Mouse (Mus musculus): ENCODE results near the gene Mapkapk3. TPM values are rescaled to one million over a fixed set of nuclear protein-coding genes. Genes with fewer than 3 reads are reported as not detected.

The Mapkapk3 gene
- polyA plus RNA-seq, 1 experiment from 2014 or later = 41.1 TPM

GRCm38 (mm10) chr9:107264731-107265130 lies 24.9 kb downstream of the Mapkapk3 start:
- Histone ChIP-seq H3K36me3 (ENCODE audit: control insufficient read depth, insufficient read depth, low read length) (no peaks in the 10 kb centered on the region), H3K27me3 (replicated peaks; ENCODE audit: control insufficient read depth, insufficient read depth, low read length) (no peaks in the 10 kb centered on the region), H3K4me3 (ENCODE audit: low read length) (no peak overlapping the region), H3K4me1 (ENCODE audit: control insufficient read depth, insufficient read depth, low read length) (peaks cover 13% of the 10 kb centered on the region), H3K4me2 (ENCODE audit: low read depth, low read length) (no peak overlapping the region), H3K9ac (ENCODE audit: low read depth, low read length) (no peak overlapping the region), H3K9me3 (ENCODE audit: control insufficient read depth, low read length) (no peaks in the 10 kb centered on the region), H3K27ac (ENCODE audit: low read length) (no peak overlapping the region)
- no peak for ATAC-seq
- WGBS = 63% methylated on average over 3 of the region's 3 CpGs

DNA sequence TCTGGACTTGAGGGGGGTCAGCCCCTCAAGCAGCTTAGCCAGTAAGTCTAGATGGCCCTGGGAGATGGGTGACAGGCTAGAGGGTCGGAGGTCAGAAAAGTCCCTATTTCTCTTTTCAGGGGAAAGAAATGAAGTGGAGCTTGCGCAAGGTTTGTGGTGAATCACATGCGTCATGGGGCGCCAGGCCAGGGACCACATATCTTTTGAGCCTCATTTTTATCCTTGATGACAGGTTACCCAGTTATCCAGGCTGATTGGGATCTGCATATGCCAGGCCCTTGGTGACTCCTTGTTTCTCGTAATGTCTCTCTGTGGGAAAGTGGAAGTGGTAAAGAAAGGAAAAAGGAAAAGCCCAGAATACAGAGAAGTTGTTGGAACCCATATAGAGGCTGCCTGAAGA lies 25.8 kb downstream of the Mapkapk3 start:
- Histone ChIP-seq H3K4me3 (ENCODE audit: low read length) (no peak overlapping the region), H3K4me2 (ENCODE audit: low read depth, low read length) (no peak overlapping the region), H3K27ac (ENCODE audit: low read length) (no peak overlapping the region), H3K27me3 (replicated peaks; ENCODE audit: control insufficient read depth, insufficient read depth, low read length) (no peaks in the 10 kb centered on the region), H3K36me3 (ENCODE audit: control insufficient read depth, insufficient read depth, low read length) (no peaks in the 10 kb centered on the region), H3K9ac (ENCODE audit: low read depth, low read length) (no peak overlapping the region; the same call in 1 of the 2 replicates), H3K4me1 (ENCODE audit: control insufficient read depth, insufficient read depth, low read length) (peaks cover 13% of the 10 kb centered on the region), H3K9me3 (ENCODE audit: control insufficient read depth, low read length) (no peaks in the 10 kb centered on the region)
- no peak for ATAC-seq
- 92% methylated on average over 5 of the region's 5 CpGs for WGBS

- no peaks in the 10 kb centered on the region for H3K9me3 ChIP-seq (ENCODE audit: control insufficient read depth, low read length)
- no peaks in the 10 kb centered on the region for H3K27me3 ChIP-seq (replicated peaks; ENCODE audit: control insufficient read depth, insufficient read depth, low read length)
- H3K4me2 ChIP-seq (ENCODE audit: low read depth, low read length) = no peak overlapping the region
- no peak overlapping the region for H3K9ac ChIP-seq (ENCODE audit: low read depth, low read length)
- no peak overlapping the region for H3K4me3 ChIP-seq (ENCODE audit: low read length)
- ATAC-seq = no peak
- peaks cover 7% of the 10 kb centered on the region; the same call in 1 of the 2 replicates for H3K4me1 ChIP-seq (ENCODE audit: control insufficient read depth, insufficient read depth, low read length)
- H3K36me3 ChIP-seq (ENCODE audit: control insufficient read depth, insufficient read depth, low read length) = no peaks in the 10 kb centered on the region
- 74% methylated on average over 7 of the region's 7 CpGs for WGBS
- H3K27ac ChIP-seq (ENCODE audit: low read length) = no peak overlapping the region
Measured at GRCm38 (mm10) chr9:107262375-107262774, 27.3 kb downstream of the Mapkapk3 start.

DNA sequence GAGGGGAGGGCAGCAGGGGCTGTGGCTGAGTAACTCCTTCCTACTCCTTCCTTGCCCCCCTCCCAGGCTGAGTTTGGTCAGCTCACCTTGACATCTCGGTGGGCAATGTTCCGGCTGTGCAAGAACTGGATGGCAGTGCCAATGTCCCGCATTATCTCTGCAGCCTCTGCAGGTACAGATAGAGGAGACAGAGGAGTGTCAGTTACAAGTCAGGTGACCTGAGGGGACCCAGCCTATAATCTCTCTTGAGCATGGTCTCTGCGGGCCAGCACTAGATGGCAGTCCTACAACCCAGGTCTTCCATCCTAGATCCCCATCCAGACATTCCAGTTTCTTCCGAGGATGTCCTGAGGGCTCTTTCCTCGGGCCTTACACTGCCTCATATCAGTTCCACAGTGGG lies 27.9 kb downstream of the Mapkapk3 start:
- WGBS = 72% methylated on average over 6 of the region's 6 CpGs
- H3K4me1 ChIP-seq (ENCODE audit: control insufficient read depth, insufficient read depth, low read length) = peaks cover 4% of the 10 kb centered on the region; the same call in 1 of the 2 replicates
- H3K9me3 ChIP-seq (ENCODE audit: control insufficient read depth, low read length) = no peaks in the 10 kb centered on the region
- H3K27me3 ChIP-seq (replicated peaks; ENCODE audit: control insufficient read depth, insufficient read depth, low read length) = no peaks in the 10 kb centered on the region
- no peak overlapping the region for H3K4me2 ChIP-seq (ENCODE audit: low read depth, low read length)
- no peak overlapping the region for H3K4me3 ChIP-seq (ENCODE audit: low read length)
- H3K9ac ChIP-seq (ENCODE audit: low read depth, low read length) = no peak overlapping the region
- no peak overlapping the region for H3K27ac ChIP-seq (ENCODE audit: low read length)
- H3K36me3 ChIP-seq (ENCODE audit: control insufficient read depth, insufficient read depth, low read length) = no peaks in the 10 kb centered on the region
- ATAC-seq = no peak

- H3K4me1 ChIP-seq (ENCODE audit: control insufficient read depth, insufficient read depth, low read length) = peaks cover 4% of the 10 kb centered on the region; the same call in 1 of the 2 replicates
- H3K9me3 ChIP-seq (ENCODE audit: control insufficient read depth, low read length) = no peaks in the 10 kb centered on the region
- no peaks in the 10 kb centered on the region for H3K27me3 ChIP-seq (replicated peaks; ENCODE audit: control insufficient read depth, insufficient read depth, low read length)
- no peak for ATAC-seq
- 50% methylated on average over 8 of the region's 8 CpGs for WGBS
- H3K36me3 ChIP-seq (ENCODE audit: control insufficient read depth, insufficient read depth, low read length) = no peaks in the 10 kb centered on the region
- no peak overlapping the region for H3K27ac ChIP-seq (ENCODE audit: low read length)
- no peak overlapping the region for H3K4me3 ChIP-seq (ENCODE audit: low read length)
- no peak overlapping the region for H3K9ac ChIP-seq (ENCODE audit: low read depth, low read length)
- no peak overlapping the region for H3K4me2 ChIP-seq (ENCODE audit: low read depth, low read length)
Measured at GRCm38 (mm10) chr9:107260836-107261235, 28.8 kb downstream of the Mapkapk3 start.

- WGBS = 59% methylated on average over 2 of the region's 2 CpGs
- H3K36me3 ChIP-seq (ENCODE audit: control insufficient read depth, insufficient read depth, low read length) = no peaks in the 10 kb centered on the region
- H3K4me2 ChIP-seq (ENCODE audit: low read depth, low read length) = no peak overlapping the region
- no peak overlapping the region for H3K4me3 ChIP-seq (ENCODE audit: low read length)
- no peaks in the 10 kb centered on the region for H3K27me3 ChIP-seq (replicated peaks; ENCODE audit: control insufficient read depth, insufficient read depth, low read length)
- H3K27ac ChIP-seq (ENCODE audit: low read length) = no peak overlapping the region
- no peak for ATAC-seq
- no peak overlapping the region for H3K9ac ChIP-seq (ENCODE audit: low read depth, low read length)
- no peaks in the 10 kb centered on the region for H3K9me3 ChIP-seq (ENCODE audit: control insufficient read depth, low read length)
- H3K4me1 ChIP-seq (ENCODE audit: control insufficient read depth, insufficient read depth, low read length) = peaks cover 2% of the 10 kb centered on the region; the same call in 1 of the 2 replicates
Measured at GRCm38 (mm10) chr9:107260429-107260828, 29.2 kb downstream of the Mapkapk3 start.

GRCm38 (mm10) chr9:107259571-107259970 lies 30.1 kb downstream of the Mapkapk3 start:
- WGBS = 69% methylated on average over 6 of the region's 6 CpGs
- H3K27ac ChIP-seq (ENCODE audit: low read length) = no peak overlapping the region
- no peak overlapping the region for H3K9ac ChIP-seq (ENCODE audit: low read depth, low read length)
- no peaks in the 10 kb centered on the region for H3K4me1 ChIP-seq (ENCODE audit: control insufficient read depth, insufficient read depth, low read length)
- no peak for ATAC-seq
- H3K27me3 ChIP-seq (replicated peaks; ENCODE audit: control insufficient read depth, insufficient read depth, low read length) = no peaks in the 10 kb centered on the region
- H3K4me3 ChIP-seq (ENCODE audit: low read length) = no peak overlapping the region
- no peak overlapping the region for H3K4me2 ChIP-seq (ENCODE audit: low read depth, low read length)
- H3K36me3 ChIP-seq (ENCODE audit: control insufficient read depth, insufficient read depth, low read length) = no peaks in the 10 kb centered on the region
- no peaks in the 10 kb centered on the region for H3K9me3 ChIP-seq (ENCODE audit: control insufficient read depth, low read length)

DNA sequence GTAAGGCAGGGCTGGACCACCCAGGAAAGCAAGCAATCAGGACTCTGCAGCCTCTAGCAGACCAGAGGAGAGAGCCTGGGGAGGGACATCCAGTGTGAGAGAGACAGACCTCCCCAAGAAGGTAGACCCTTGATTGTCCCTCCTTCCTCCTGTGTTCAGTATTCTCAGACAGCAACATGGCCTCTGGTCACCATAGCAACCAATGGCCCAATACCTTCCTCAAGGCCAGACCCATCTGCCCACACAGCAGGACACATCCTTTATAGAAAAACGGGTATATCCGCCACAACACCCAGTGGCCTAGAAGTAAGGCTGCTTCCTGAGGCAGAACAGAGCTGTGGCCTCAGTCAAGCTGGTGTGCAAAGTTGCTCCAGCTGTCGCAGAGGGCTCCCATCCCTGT lies 34.1 kb downstream of the Mapkapk3 start:
- H3K27ac ChIP-seq (ENCODE audit: low read length) = no peak overlapping the region
- no peaks in the 10 kb centered on the region for H3K9me3 ChIP-seq (ENCODE audit: control insufficient read depth, low read length)
- no peak overlapping the region for H3K4me3 ChIP-seq (ENCODE audit: low read length)
- no peaks in the 10 kb centered on the region for H3K4me1 ChIP-seq (ENCODE audit: control insufficient read depth, insufficient read depth, low read length)
- H3K9ac ChIP-seq (ENCODE audit: low read depth, low read length) = no peak overlapping the region
- no peaks in the 10 kb centered on the region for H3K27me3 ChIP-seq (replicated peaks; ENCODE audit: control insufficient read depth, insufficient read depth, low read length)
- no peaks in the 10 kb centered on the region for H3K36me3 ChIP-seq (ENCODE audit: control insufficient read depth, insufficient read depth, low read length)
- no peak overlapping the region for H3K4me2 ChIP-seq (ENCODE audit: low read depth, low read length)
- WGBS = 50% methylated on average over 3 of the region's 3 CpGs
- no peak for ATAC-seq

GRCm38 (mm10) chr9:107254925-107255324 lies 34.8 kb downstream of the Mapkapk3 start:
- H3K36me3 ChIP-seq (ENCODE audit: control insufficient read depth, insufficient read depth, low read length) = no peaks in the 10 kb centered on the region
- no peak overlapping the region for H3K9ac ChIP-seq (ENCODE audit: low read depth, low read length)
- H3K4me2 ChIP-seq (ENCODE audit: low read depth, low read length) = no peak overlapping the region
- H3K27ac ChIP-seq (ENCODE audit: low read length) = no peak overlapping the region
- no peak overlapping the region for H3K4me3 ChIP-seq (ENCODE audit: low read length)
- H3K4me1 ChIP-seq (ENCODE audit: control insufficient read depth, insufficient read depth, low read length) = no peaks in the 10 kb centered on the region
- no peaks in the 10 kb centered on the region for H3K9me3 ChIP-seq (ENCODE audit: control insufficient read depth, low read length)
- no peak for ATAC-seq
- 88% methylated on average over 3 of the region's 3 CpGs for WGBS
- no peaks in the 10 kb centered on the region for H3K27me3 ChIP-seq (replicated peaks; ENCODE audit: control insufficient read depth, insufficient read depth, low read length)

DNA sequence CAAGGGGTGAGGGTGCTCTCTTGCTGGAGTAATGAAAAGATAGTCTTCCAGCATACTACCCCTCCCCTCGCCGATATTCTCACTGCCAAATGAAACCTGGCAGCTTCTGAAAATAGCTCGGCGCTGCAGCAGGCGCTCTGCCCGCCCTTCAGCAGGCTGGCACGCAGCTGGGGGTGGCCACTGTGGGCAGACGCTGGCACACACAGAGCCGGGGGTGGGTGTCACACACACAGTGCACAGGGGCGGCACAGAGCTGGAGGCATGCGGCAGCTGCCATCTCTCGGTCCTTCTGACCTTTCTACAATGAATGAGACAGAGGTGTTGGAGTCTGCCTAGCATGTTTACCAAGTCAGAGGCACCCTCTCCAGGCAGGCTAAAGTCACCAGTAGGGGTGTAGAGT lies 35.2 kb downstream of the Mapkapk3 start:
- Histone ChIP-seq H3K9me3 (ENCODE audit: control insufficient read depth, low read length) (no peaks in the 10 kb centered on the region), H3K9ac (ENCODE audit: low read depth, low read length) (no peak overlapping the region), H3K4me3 (ENCODE audit: low read length) (no peak overlapping the region), H3K4me1 (ENCODE audit: control insufficient read depth, insufficient read depth, low read length) (no peaks in the 10 kb centered on the region), H3K27ac (ENCODE audit: low read length) (no peak overlapping the region), H3K27me3 (replicated peaks; ENCODE audit: control insufficient read depth, insufficient read depth, low read length) (no peaks in the 10 kb centered on the region), H3K4me2 (ENCODE audit: low read depth, low read length) (no peak overlapping the region), H3K36me3 (ENCODE audit: control insufficient read depth, insufficient read depth, low read length) (no peaks in the 10 kb centered on the region)
- 65% methylated on average over 12 of the region's 12 CpGs for whole genome bisulfite sequencing
- no peak for ATAC-seq
